Mouse (Mus musculus) heart, postnatal 0 days (tissue): ENCODE measurements at regions not wholly inside any gene's neighbourhood (a gene's known extent, or its start where the extent isn't known, plus 50 kb on each side); places are given as distances from the start of the nearest gene placed in this dataset.

Experiments used
- CTCF ChIP-seq: IDR thresholded peaks from 2 replicates; pipeline ENCODE4 v1.5.1; 2016; ENCODE audit warnings: antibody characterized with exemption, control low read depth, low read depth
- EP300 ChIP-seq: IDR thresholded peaks from 2 replicates; pipeline ENCODE4 v1.6.1; 2016; ENCODE audit warnings: antibody characterized with exemption, low read depth

GRCm38 (mm10) chr16:25104165-25104564 is 182.5 kb upstream of the Tprg start:
- TF ChIP-seq CTCF (no peak), EP300 (no peak)
